Mouse (Mus musculus) cerebellum, adult (tissue): ENCODE measurements around the gene Dlg3.

Experiments
- ATAC-seq: cut with Nextera tagmentation; 2 replicates; pipeline ENCODE4 v1.9.2; 2017; ENCODE audit warnings: mild to moderate bottlenecking, moderate library complexity, mixed read lengths; ENCODE audit not compliant: insufficient number of reproducible peaks, low FRiP score, low TSS enrichment

Dlg3 gene

DNA sequence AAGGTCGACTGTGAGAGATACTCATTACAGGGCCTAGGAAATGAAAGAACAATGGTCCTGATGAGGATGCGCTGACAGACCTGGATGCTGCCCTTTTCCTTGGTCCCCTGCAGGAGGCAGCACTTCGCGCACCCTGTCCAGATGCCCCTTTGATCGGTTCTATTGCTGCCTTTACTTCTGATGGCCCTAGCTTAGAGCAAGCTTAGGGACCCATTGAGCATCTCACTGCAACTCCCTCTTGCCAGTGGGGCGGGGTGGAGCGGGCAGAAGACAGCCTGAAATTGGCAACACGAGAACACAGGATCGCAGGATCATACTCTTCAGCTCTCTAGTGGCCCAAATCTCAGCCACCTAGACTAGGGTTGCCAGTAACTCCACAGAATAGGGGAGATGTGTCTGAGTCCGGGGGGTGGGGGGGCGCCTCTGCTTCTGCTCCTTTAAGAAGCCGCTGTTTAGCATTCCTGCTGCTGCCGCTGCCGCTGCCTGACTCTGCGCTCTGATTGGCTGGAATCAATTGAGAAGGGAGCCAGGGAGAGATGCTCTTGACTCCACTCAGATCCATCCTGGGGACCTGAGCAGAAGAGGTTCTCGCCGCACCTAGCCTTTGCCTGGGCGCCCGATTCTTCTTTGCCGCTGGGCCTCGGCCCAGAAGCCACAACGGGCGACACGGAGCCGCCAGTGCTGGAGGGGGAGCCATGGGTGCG, at the start of gene Dlg3:
Dlg3 (plus strand) TSS at position 542 of the 704 bp plus-strand sequence.
- ATAC-seq: peak; percentile 92

GRCm38 (mm10) chrX:100728947-100729346, 38.6 kb upstream of the Dlg3 start:
- ATAC-seq: no peak

GRCm38 (mm10) chrX:100729665-100730188, 37.8 kb upstream of the Dlg3 start, which contains the start of gene Gdpd2:
Gene Gdpd2, plus strand, starts transcription at chrX:100729873.
- ATAC-seq: peak; percentile 95

DNA sequence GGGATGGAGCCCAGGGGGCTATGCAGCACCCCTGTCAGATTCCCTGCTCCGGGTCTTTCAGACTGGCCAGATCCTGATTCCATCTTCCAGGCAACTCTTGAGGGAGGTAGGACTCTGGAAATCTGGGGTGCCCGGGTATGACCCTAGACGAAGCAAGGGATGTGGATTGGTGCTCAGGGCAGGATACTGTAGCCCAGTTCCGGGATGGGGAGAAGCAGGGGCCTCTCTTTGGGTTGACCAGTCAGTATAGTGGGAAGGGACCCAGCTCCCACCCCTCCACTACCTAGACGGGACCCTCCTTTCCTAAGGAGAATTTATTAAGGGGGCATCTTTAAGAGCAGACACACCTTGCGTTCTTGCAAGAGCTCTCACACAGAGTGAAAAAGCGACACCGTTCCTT, 37.3 kb upstream of the Dlg3 start:
- ATAC-seq: no peak

GRCm38 (mm10) chrX:100734359-100734758, 33.2 kb upstream of the Dlg3 start:
- no peak for ATAC-seq

DNA sequence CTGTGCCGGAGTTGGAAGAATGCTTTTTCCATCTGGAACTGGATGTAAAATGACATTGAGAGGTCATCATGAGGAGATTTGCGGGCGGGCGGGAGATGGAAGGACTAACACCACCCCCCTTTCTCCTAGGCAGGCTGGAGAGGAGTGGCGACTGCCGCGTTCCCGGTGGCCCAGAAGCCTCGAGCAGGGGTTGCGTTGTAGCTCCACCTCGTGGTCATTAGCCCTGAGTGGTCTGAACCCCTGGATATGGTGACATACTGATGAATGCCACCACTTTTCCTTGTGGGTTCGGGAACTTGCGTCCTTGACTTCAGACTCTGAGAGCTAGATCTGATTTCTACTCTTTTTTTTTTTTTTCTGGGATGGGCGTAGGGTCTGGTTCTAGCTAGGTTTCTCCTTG, 28.6 kb upstream of the Dlg3 start:
- peak; percentile 93 for ATAC-seq

DNA sequence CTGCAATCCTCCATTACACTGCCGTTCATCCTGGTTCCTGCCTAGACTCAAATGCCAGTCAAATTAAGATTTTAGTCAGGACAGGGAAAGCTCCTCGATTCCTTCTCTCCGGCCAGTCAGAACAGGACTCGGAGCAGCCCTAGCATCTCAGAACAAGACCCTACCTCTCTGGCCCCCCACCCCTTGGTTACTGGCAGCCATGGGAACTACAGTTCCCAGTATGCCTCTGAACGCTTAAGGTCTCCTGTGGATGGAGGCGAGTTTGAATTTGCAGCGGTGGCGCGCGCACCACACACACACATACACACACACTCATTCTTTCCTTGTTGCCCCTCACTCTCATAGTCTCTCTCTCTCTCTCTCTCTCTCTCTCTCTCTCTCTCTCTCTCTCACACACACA, 28.1 kb upstream of the Dlg3 start:
- ATAC-seq: 0 out of 2 replicates have a peak, but pooled peaks have one; percentile 65

DNA sequence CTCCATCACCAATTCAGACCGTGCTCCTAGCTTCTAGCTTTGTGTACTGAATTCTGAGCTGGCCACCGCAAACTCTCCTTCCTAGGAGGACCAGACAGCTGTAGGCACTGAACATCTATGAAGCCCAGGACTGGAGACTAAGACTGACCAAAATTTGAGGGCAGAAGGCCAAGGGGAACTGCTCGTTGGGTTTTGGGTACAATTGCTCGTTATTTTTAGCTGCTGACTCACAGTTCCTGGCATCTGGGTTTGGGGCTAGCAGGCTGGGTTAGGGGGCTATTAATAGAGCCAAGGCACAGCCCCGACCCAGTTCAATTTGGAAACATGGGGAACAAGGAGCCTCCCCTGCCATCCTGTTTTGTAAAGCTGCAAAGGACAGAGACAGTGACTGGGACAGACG, 26.7 kb upstream of the Dlg3 start:
- ATAC-seq: no peak

- peak; percentile 68; the same call in 1 of the 2 replicates for ATAC-seq
Observed at GRCm38 (mm10) chrX:100741940-100742339, 25.6 kb upstream of the Dlg3 start.

DNA sequence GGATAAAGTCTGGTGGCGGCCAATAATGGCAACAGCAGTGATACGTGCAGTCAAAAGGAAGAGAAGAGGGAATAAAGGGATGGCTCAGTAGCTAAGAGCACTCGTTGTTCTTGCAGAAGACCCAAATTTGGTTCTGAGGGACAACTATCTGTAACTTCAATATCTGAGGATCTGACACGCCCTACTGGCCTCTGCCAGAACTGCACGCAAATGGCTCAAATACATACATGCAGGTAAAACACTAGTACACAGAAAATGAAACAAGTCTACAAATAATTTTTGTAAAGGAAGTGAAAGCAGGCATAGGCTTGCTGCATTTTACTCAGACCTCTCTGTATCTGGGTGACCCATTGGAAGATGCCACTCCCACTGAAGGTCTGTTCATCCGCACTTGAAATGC, 1.7 kb upstream of the Dlg3 start:
- ATAC-seq: no peak

GRCm38 (mm10) chrX:100767885-100768626, 534 bp downstream of the Dlg3 start:
- ATAC-seq: peak; percentile 22

DNA sequence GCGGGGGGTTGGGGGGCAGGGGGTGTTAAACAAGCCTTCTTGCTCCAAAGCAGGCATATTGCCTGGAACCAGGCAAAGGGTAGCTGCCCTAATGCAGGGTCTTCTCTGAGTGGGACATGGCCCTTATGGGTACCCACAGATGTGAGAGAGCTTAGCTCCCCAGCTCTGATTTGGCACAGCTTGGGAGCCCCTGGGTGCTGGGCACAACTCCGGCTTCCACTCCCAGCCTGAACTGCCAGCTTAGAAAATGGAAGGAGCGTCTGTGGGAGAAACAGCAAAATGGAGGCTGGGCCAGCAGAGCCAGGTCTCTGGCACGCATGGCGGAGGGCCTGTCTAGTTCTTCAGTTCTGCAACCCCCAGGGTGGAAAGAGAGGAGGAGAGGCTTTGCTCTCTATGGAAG, 1.8 kb downstream of the Dlg3 start:
- ATAC-seq: no peak

GRCm38 (mm10) chrX:100774341-100774811, 6.9 kb downstream of the Dlg3 start:
- no peak for ATAC-seq

DNA sequence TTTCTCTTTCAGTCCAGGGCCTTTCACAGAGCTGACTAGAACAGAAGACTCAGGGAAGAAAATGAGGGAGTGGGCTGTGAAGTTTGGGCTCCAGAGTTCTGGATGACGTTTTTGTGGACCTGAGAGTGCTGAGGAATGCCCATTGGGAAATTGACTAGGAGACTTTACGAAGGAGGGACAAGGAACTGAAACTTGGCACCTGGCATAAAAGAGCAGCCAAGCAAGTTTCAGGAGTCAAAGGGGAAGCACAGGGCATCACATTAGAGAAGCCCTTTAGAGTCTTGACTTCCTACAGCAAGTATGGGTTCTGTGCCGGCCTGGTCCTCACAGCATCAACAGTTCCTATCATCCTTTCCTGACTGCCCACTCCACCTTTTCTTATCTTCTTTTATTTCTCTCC, 7.9 kb downstream of the Dlg3 start:
- no peak for ATAC-seq

DNA sequence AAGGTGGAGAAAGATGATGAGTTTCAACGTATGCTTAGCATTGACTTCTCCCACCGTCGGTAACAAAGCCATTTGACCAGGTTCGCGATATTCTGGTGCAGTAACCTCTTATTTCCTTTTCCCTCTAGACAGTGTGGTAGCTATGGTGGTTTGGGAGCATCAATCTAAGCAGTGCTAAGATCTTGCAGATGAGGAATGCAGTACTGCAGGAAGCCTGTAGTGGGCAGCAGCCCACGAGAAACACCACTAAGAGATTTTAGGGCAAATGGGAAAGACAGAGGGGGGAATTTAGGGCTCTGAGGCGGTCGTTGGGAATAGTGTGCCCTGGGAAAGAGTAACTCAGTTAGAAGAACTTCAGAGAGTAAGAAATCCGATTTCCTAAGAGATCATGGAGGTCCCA, 9.0 kb downstream of the Dlg3 start:
- peak; percentile 68 for ATAC-seq

GRCm38 (mm10) chrX:100776985-100777654, 9.6 kb downstream of the Dlg3 start:
- ATAC-seq: peak; percentile 90

GRCm38 (mm10) chrX:100777655-100778234, 10.2 kb downstream of the Dlg3 start:
- ATAC-seq: no peak

GRCm38 (mm10) chrX:100778397-100778796, 10.9 kb downstream of the Dlg3 start:
- no peak for ATAC-seq

DNA sequence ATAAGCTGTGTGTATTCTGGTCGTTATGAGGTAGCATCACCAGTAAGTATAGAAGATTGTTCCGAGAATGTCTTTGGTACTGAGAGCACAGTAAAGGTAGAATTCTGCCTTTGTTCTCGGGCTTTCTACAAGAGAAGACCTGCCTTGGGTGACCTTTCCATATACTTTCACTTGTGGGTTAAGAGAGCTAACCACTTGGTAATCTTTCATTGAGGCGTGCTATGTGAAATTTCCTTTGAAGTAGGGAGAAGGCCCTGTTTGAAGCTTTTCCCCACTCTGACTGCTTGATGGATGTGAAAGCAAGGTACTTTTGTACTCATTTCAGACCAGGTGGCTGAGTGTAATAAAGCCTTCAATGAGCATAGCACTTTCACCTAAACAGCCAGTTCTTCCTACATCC, 21.8 kb downstream of the Dlg3 start:
- no peak for ATAC-seq

- peak; percentile 83 for ATAC-seq
Observed at GRCm38 (mm10) chrX:100796041-100796740, 28.7 kb downstream of the Dlg3 start.
